Mouse (Mus musculus) lung, postnatal 4 days (tissue): ENCODE measurements around the gene Abr.

Experiments
- DNase-seq, 2 experiments: peaks; one replicate each; pipeline ENCODE4 v3.0.0; 2021

The Abr gene

GRCm38 (mm10) chr11:76515123-76515522 lies 107.0 kb downstream of the Abr start:
- DNase-seq: peak in 1 of 2 experiments; percentile 51

GRCm38 (mm10) chr11:76510977-76511376 lies 111.1 kb downstream of the Abr start:
- peak in 1 of 2 experiments; percentile 25 for DNase-seq

GRCm38 (mm10) chr11:76509751-76510723 lies 112.1 kb downstream of the Abr start:
- DNase-seq: peak in 1 of 2 experiments; percentile 21

DNA sequence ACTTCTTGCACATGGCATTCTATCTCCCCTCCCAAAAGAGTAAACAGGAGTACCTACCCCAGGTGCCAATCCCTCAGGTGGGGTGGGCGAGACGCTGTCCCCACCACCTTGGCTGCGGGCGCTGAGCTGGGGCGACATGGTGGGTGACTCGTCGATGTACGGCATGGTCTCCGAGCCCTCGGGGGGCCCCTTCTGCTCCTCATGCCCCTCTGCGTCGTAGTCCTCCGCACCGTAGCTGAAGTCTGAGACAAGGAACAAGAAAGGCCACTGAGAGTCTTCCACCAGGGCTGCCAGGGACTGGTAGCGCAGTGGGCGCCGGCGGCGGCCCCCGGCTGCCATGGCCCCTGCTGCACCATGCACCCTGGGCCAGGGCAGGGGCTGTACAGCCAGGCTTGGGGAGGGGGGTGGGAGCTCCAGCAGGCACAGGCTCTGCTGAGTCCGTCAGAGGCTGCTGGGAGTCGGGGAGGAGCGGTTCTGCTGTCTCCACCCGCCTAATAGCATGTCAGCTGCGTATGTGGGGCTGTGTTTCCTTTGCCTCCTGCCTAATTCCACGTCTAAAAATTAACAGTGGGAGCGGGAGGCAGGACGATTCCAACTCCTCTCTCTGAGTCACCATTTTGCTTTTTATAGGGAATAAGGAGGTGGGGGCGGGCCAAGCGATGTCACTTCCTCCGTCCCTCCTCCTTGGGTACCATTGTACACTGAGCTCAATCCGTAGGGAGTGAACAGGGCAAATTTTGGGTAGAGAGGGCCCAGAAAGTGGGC lies 113.1 kb downstream of the Abr start:
- DNase-seq: peak in 1 of 2 experiments; percentile 19

GRCm38 (mm10) chr11:76508125-76508524 lies 114.0 kb downstream of the Abr start:
- DNase-seq: no peak

- no peak for DNase-seq
Observed at GRCm38 (mm10) chr11:76507302-76508124, 114.6 kb downstream of the Abr start.

DNA sequence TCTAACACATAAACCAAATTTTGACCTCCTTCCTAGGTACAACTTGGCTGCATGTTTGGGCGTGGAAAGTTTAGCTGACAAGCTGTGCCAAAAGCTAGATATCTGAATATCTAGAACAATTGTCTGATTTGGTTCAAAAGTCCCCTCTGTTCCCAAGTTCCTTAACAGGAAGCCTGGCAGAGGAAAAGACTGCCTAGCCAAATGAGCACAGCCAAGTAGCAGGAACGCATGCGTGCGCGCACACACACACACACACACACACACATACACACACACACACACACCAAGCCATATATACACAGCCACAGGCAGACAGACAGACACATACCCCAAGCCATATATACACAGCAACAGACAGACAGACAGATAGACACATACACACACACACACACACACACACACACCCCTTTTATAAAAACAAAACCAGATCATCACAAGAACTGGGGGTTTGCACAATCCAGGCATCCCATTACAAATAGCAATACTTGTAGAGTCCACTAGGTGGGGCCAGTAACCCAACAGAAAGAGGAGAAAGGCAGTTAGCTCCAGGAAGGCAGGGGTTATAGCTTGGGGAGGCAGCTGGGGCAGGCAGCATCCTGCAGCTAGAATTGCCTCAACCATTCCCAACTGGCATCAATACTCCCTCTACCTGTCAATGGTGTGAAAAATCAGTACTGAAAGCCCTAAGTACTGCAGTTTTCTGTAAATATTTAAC lies 115.4 kb downstream of the Abr start:
- DNase-seq: peak; percentile 60 to 74

GRCm38 (mm10) chr11:76505106-76505505 lies 117.0 kb downstream of the Abr start:
- DNase-seq: no peak

DNA sequence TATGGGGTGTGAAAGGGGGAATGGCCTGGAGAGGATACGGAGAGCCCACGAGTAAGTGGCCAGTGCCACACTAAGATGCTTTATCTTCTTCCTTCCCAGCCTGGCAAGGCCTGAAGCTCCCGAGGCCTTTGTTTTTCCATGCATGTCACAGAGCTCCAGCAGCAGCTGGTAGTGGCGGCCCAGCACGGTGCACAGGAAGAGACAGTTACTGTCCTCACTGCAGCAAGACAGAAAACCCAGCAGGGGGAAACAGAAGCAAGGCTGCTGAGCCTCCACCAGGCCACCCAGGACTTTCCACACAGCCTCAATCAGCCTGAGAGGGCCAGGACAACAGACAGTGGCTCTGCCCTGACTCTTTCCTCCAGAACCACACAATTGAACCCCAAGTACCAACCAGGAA lies 118.1 kb downstream of the Abr start:
- no peak for DNase-seq

GRCm38 (mm10) chr11:76499987-76500386 lies 122.1 kb downstream of the Abr start:
- DNase-seq: no peak

- no peak for DNase-seq
Observed at GRCm38 (mm10) chr11:76499564-76499963, 122.5 kb downstream of the Abr start.

DNA sequence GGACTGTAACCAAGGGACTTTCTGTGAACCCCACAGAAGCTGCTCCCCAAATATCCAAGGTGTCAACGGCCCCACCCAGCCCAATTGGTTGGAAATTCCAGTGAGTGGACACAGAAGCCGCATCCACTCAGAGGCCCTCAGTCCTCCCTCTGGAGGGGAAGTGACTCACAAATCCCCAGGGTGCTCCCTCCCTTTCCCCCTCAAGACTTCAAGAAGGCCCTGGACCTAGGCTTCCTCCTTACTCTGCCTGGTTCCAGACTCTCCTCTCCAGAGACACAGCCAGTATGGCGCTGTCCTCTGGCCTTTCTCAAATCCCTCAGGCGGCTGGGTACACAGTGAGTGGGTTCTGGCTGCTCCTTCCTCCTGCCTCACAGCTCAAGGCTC lies 124.4 kb downstream of the Abr start:
- DNase-seq: peak in 1 of 2 experiments; percentile 11

DNA sequence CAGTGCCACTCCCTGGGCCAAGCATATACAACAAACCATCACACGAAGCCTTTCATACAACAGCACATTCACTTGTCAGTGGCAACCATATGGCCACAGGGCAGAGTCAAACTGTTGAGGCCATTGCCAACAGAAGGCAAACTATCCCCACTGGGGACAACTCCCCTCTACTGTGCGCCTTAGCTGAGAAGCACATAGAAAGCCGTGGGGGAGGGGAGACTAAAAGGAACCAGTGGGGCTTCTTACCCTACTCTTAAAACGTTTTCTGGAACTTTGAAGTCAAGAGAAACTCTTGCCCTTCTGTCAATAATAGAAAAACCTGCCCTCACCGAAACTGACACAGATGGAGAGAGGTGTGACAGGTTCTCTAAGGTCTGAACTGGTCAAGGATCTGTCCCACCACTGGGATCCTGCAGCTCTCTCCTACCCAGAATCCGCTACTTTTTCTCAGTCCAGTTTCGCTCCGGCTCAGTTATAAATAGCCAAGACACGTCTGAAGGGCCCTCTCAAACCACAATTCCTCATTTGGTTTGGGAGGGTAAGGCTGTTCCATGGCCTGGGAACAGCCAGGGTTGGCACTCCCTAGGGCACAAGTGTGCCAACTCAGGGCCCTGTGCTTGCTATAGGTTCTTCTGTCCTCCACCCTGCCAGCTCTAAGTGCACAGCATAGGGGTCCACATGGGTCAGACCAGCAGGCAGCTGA lies 124.9 kb downstream of the Abr start:
- DNase-seq: peak; percentile 17 to 38

DNA sequence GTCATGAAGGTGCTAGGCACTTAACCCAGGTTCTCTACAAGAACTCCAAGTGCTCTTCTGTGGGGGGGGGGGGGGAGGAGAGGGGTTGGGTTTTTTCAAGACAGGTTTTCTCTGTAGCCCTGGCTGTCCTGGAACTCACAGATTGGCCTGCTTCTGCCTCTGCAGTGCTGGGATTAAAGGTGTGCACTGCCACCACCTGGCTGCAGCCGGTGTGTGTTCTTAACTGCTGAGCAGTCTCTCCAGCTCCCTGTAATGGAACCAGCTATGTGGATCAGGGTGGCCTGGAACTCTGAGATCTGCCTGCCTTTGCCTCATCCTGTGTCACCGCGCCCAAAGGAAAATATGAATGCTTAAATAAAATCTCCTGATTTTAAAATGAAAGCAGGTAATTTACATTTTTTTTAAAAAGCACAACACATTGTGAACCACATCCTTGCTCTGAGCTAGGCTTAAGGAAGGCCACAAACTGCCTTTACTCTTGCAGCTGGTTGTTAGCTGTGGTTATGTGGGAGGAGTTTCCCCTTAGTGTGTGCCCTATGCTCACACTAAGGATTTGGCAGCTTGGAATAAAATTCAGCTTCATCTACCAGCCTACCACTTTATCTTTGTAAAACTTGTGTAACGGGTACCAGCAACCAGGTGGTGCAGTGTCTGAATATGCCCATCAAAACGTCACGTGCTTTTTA lies 125.9 kb downstream of the Abr start:
- DNase-seq: peak; percentile 68 to 70

DNA sequence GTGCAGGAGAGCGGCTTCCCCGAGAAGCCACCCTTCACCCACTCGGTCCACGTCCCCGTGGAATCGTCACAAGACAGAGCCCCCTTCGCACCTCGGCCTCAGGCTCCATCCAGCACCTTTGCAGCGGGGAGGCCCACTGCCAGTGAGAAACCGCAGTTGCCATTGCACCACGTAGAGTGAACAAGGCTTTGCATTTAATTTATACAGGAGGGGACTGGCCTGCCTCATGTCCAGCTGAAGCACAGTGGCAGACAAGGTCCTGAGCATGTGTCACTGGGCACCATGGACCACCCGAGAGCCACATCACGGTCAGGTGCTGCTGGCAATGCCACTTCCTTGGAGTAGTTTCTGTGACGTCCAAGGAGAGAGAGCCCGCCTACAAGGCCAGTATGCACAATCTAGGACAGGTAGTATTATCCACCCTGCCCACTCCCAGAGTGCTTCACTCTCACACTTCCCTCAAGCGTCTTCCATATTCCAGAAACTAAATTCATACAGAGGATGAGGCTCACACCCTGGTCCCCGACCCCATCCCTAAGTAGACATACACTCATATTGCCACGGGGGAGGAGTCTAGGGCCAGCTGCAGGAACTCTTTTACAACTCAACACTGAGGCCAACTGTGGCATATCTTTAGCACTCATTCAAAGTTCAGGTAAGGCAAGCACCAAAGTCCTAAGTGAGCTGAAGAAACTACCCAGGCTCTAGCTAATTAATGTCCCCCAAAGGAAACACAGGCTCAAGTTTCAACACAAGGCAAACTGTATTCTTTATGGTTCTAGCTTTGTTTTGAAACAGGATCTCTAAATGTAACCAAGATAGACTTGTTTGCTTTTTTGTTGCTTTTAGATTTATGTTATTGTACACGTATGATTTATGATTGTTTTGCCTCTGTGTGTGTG lies 126.7 kb downstream of the Abr start:
- DNase-seq: peak in 1 of 2 experiments; percentile 36

DNA sequence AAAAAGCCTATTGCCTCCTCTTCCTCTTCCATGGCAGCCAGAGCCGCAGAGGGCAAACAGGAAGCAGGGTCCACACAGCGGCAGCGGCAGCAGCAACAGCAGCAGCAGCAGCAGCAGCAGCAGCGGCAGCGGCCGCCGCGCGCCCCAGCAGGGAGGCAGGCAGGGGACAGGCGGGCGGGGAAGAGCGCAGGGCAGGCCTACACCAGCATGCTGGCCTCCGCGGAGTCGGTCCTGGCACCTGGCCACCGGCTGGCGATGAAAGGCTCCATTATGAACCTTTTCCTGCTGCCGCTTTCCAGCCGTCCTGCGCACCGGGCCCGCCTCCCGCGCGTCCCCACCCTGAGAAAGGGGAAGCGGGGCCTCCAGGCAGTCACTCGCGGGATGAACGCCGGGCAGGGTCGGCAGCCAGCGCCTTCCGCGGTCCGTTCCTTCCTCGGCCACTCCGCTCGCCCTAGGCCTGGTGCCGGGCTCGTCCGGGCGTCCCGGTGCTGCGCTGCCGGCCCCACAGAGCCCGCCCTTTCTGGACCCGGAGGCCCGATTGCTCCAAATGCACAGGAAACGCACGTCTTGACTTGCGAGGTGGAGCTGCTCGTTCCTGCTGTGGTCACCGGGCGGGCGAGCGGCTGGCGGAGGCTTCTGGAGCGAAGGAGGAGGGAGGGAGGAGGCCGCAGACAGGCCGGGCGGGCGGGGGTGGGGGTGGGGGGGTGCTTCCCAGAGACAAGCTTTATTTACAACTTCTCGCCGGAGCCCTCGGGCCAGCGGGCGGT lies 127.6 kb downstream of the Abr start:
- peak; percentile 88 to 92 for DNase-seq

- peak in 1 of 2 experiments; percentile 46 for DNase-seq
Observed at GRCm38 (mm10) chr11:76493811-76494274, 128.3 kb downstream of the Abr start.

DNA sequence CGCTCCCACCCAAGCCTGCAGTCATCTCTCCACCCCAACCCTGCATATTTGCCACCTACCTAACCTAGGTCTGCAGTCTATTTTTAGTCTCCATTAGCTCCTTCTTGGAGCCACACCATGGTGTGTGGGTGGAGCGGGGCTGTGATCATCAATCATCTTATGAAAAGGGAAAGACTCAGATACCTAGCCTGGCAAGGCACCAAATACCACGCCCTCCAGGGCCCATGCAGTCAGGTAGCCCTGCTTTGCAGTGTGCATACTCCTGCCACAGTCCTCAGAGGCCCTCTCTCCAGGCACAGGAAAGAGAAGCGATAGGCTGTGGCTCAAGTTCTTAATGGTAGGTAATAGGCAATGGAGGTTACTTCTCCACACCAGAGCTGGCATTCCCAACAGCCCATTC lies 128.9 kb downstream of the Abr start:
- DNase-seq: no peak

GRCm38 (mm10) chr11:76491817-76492216 lies 130.3 kb downstream of the Abr start:
- DNase-seq: no peak
